Mouse (Mus musculus): ENCODE data around the gene Gm2431.

DNA sequence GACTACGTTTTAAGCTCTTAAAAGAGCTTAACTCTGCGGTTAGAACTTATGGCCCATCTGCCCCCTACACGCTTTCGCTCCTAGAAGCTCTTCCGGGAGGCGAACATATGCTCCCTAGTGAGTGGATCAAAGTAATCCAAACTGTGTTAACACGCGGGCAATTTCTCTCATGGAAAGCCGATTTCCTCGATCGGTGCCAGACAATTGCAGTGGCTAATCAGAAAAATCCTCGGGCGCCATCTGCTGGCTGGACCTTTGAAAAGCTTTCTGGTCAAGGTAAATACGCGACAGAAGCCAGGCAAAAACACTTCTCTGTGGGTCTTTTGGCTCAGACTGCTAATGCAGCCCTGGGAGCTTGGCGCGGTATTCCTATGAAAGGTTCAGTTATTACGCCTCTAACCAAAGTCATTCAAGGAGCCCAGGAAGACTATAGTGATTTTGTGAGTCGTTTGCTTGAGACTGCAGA lies 26.5 kb upstream of the Gm2431 start:
- peak; percentile 61 for TF ChIP-seq HCFC1 (IDR thresholded peaks at IDR 0.05; ENCODE audit: borderline replicate concordance, insufficient read depth, low read length)
- no peak for TF ChIP-seq ZNF384 (IDR thresholded peaks at IDR 0.05; ENCODE audit: low read depth, low read length)
- no peak for TF ChIP-seq ZC3H11A (IDR thresholded peaks at IDR 0.05; ENCODE audit: borderline replicate concordance, low read depth, low read length)

Data from ES-E14 (cell line).